13 mouse cellular contexts compared by ENCODE assay signal in genomic region chr5:99279016-99279757, GRCm38 (mm10).
DNase-seq lines count a peak whose midpoint lies in the region; ATAC-seq lines count a peak whose summit lies in the region.
"Had no signal": no experiment of that assay in that cellular context is flagged by ENCODE, and none has a peak within 500 bp of the region (broad histone marks: within the 10 kb centered on the region; RNA-seq: fewer than 3 reads in every experiment).

No protein-coding gene starts in this region.

- H3K9me3 ChIP-seq in kidney, embryonic 14.5 days (ENCODE audit: control insufficient read depth, low read length), result no peaks in the 10 kb centered on the region
- H3K9me3 ChIP-seq: hindbrain, embryonic 10.5 days; limb, embryonic 12.5 days had no signal

- no peak overlapping the region for H3K27ac ChIP-seq in kidney, embryonic 14.5 days (ENCODE audit: low read depth, low read length)
- H3K27ac ChIP-seq: hindbrain, embryonic 10.5 days had no signal

- 0 out of 2 replicates have a peak, but pooled peaks have one; percentile 52 for ATAC-seq in kidney, embryonic 14.5 days (ENCODE audit: low FRiP score, low TSS enrichment)

- H3K36me3 ChIP-seq in kidney, embryonic 14.5 days (ENCODE audit: control insufficient read depth, insufficient read depth, low read length), result no peaks in the 10 kb centered on the region
- H3K36me3 ChIP-seq: hindbrain, embryonic 10.5 days; limb, embryonic 12.5 days had no signal

- 35% methylated on average over 9 of the region's 9 CpGs for WGBS in kidney, embryonic 14.5 days

- H3K4me1 ChIP-seq in kidney, embryonic 14.5 days (ENCODE audit: control insufficient read depth, insufficient read depth, low read length), result no peaks in the 10 kb centered on the region; the same call in 1 of the 2 replicates

- no peaks in the 10 kb centered on the region for H3K27me3 ChIP-seq in kidney, embryonic 14.5 days (ENCODE audit: control insufficient read depth, insufficient read depth, low read length)
- H3K27me3 ChIP-seq: limb, embryonic 12.5 days had no signal

- peak; percentile 25 for DNase-seq in adrenal gland, postnatal 10 days
- DNase-seq in adrenal gland, adult 2 months, result no peak
- no peak for DNase-seq in kidney, adult 18-20 months
- DNase-seq in retina, postnatal 1 day, result peak; percentile 49
- no peak for DNase-seq in retina, embryonic 14.5 days (ENCODE audit: low spot score)
- no peak for DNase-seq in MN1 (ENCODE audit: low spot score)
- no peak for DNase-seq in yolk sac, embryonic 10.5 days (ENCODE audit: low spot score)
- DNase-seq: heart, adult 18-20 months; lung, postnatal 4 days; thymus, postnatal 36 days had no signal

- no peak overlapping the region for H3K4me2 ChIP-seq in kidney, embryonic 14.5 days (replicated peaks; ENCODE audit: low read depth, low read length)

- no peak overlapping the region for H3K4me3 ChIP-seq in kidney, embryonic 14.5 days (ENCODE audit: low read length)
- H3K4me3 ChIP-seq: hindbrain, embryonic 10.5 days; limb, embryonic 12.5 days had no signal

- H3K9ac ChIP-seq in kidney, embryonic 14.5 days (ENCODE audit: low read depth, low read length), result no peak overlapping the region
- H3K9ac ChIP-seq: limb, embryonic 12.5 days had no signal

Comparison
In these comparisons a context has a peak if more than half of its experiments do, and no peak if none do; other contexts are left out.
1. DNase-seq: peak in adrenal gland, postnatal 10 days (single experiment) and retina, postnatal 1 day (single experiment); none in adrenal gland, adult 2 months (single experiment), kidney, adult 18-20 months (single experiment), retina, embryonic 14.5 days (single experiment), MN1 (single experiment) and yolk sac, embryonic 10.5 days (single experiment).